Mouse (Mus musculus): ENCODE data around the gene Mark3. TPM values are rescaled to one million over a fixed set of nuclear protein-coding genes. Genes with fewer than 3 reads are reported as not detected.

The Mark3 gene
- total and polyA plus RNA-seq, 3 experiments, result 34.3 to 51.2 (median 40.2) TPM

- H3K9ac ChIP-seq (ENCODE audit: insufficient read depth, low read depth), result no peak overlapping the region
- no peaks in the 10 kb centered on the region for H3K4me1 ChIP-seq (ENCODE audit: control insufficient read depth in 1 of 2, insufficient read depth in 2 of 2)
- H3K4me3 ChIP-seq (replicated peaks in 1 of 3; ENCODE audit: low read depth in 2 of 3, low read length in 2 of 3, poor library complexity in 1 of 3), result no peak overlapping the region
- no peak for TF ChIP-seq CHD2 (IDR thresholded peaks at IDR 0.05; ENCODE audit: low read length)
- no peak for TF ChIP-seq CTCF (conservative IDR thresholded peaks at IDR 0.05 in 1 of 2, IDR thresholded peaks at IDR 0.05 in 1 of 2; ENCODE audit: low read depth in 2 of 2, low read length in 2 of 2)
- no peak for TF ChIP-seq NRF1 (IDR thresholded peaks at IDR 0.05; ENCODE audit: low read depth, low read length)
- no peak for TF ChIP-seq NELFE (IDR thresholded peaks at IDR 0.05; ENCODE audit: low read depth, low read length)
- no peak for TF ChIP-seq ELF1 (IDR thresholded peaks at IDR 0.05; ENCODE audit: low read depth, low read length)
- no peak for TF ChIP-seq IRF4 (IDR thresholded peaks at IDR 0.05; ENCODE audit: low read depth, low read length)
- TF ChIP-seq UBTF (IDR thresholded peaks at IDR 0.05; ENCODE audit: low read depth, low read length), result no peak
- TF ChIP-seq USF1 (IDR thresholded peaks at IDR 0.05; ENCODE audit: low read depth, low read length), result no peak
- no peak for TF ChIP-seq TBP (conservative IDR thresholded peaks at IDR 0.05; ENCODE audit: low read depth, low read length)
- no peak for TF ChIP-seq ZC3H11A (IDR thresholded peaks at IDR 0.05; ENCODE audit: low read depth, low read length)
- no peak for TF ChIP-seq E2F4 (IDR thresholded peaks at IDR 0.05; ENCODE audit: insufficient replicate concordance, low read depth, low read length)
- TF ChIP-seq PAX5 (IDR thresholded peaks at IDR 0.05; ENCODE audit: low read length), result no peak
- TF ChIP-seq USF2 (conservative IDR thresholded peaks at IDR 0.05; ENCODE audit: low read depth, low read length), result no peak
- no peak for TF ChIP-seq HCFC1 (IDR thresholded peaks at IDR 0.05; ENCODE audit: low read depth, low read length)
- no peak for TF ChIP-seq EP300 (IDR thresholded peaks at IDR 0.05; ENCODE audit: low read length)
- TF ChIP-seq JUN (IDR thresholded peaks at IDR 0.05; ENCODE audit: insufficient read depth, low read depth, low read length), result no peak
- TF ChIP-seq JUND (conservative IDR thresholded peaks at IDR 0.05; ENCODE audit: low read depth, low read length), result no peak
- no peak overlapping the region for H3K27ac ChIP-seq (ENCODE audit: insufficient read depth, low read depth)
- peaks cover 24 to 70% of the 10 kb centered on the region in 2 experiments for H3K36me3 ChIP-seq (replicated peaks in 1 of 2; ENCODE audit: control insufficient read depth in 1 of 2, insufficient read depth in 1 of 2, low read length in 1 of 2)
- in situ Hi-C loops (cut with MboI; ENCODE audit: low pct_ligation_motif_present, low pct_unique_long_range_greater_than_20kb, low sequenced_read_pairs) (no loop called here), dilution Hi-C loops (cut with MboI; ENCODE audit: extremely low pct_ligation_motif_present, extremely low pct_unique_long_range_greater_than_20kb, low sequenced_read_pairs) (no loop called here)
- no peak for DNase-seq (ENCODE audit: extremely low read depth)
- no peaks in the 10 kb centered on the region for H3K9me3 ChIP-seq (replicated peaks; ENCODE audit: low read length)
- no peaks in the 10 kb centered on the region for H3K27me3 ChIP-seq (replicated peaks)
- H3K79me2 ChIP-seq (replicated peaks; ENCODE audit: control insufficient read depth, extremely low read depth, insufficient read depth, poor library complexity, severe bottlenecking), result no peaks in the 10 kb centered on the region
- no peak overlapping the region for H3K4me2 ChIP-seq (ENCODE audit: insufficient read depth, low read depth, poor library complexity, severe bottlenecking)
Measured at GRCm38 (mm10) chr12:111618266-111618665, 43.9 kb downstream of the Mark3 start.

GRCm38 (mm10) chr12:111648061-111648645 lies 73.8 kb downstream of the Mark3 start:
- Histone ChIP-seq H3K4me1 (ENCODE audit: control insufficient read depth in 1 of 2, insufficient read depth in 2 of 2) (no peaks in the 10 kb centered on the region), H3K4me3 (replicated peaks in 1 of 3; ENCODE audit: low read depth in 2 of 3, low read length in 2 of 3, poor library complexity in 1 of 3) (no peak overlapping the region), H3K9ac (ENCODE audit: insufficient read depth, low read depth) (no peak overlapping the region), H3K27ac (ENCODE audit: insufficient read depth, low read depth) (no peak overlapping the region), H3K36me3 (replicated peaks in 1 of 2; ENCODE audit: control insufficient read depth in 1 of 2, insufficient read depth in 1 of 2, low read length in 1 of 2) (peaks cover 68 to 93% of the 10 kb centered on the region in 2 experiments), H3K79me2 (replicated peaks; ENCODE audit: control insufficient read depth, extremely low read depth, insufficient read depth, poor library complexity, severe bottlenecking) (no peaks in the 10 kb centered on the region), H3K9me3 (replicated peaks; ENCODE audit: low read length) (no peaks in the 10 kb centered on the region), H3K4me2 (ENCODE audit: insufficient read depth, low read depth, poor library complexity, severe bottlenecking) (no peak overlapping the region), H3K27me3 (replicated peaks) (no peaks in the 10 kb centered on the region)
- peak; percentile 51 for DNase-seq (ENCODE audit: extremely low read depth)
- dilution Hi-C loops (cut with MboI; ENCODE audit: extremely low pct_ligation_motif_present, extremely low pct_unique_long_range_greater_than_20kb, low sequenced_read_pairs), result no loop called here
- in situ Hi-C loops (cut with MboI; ENCODE audit: low pct_ligation_motif_present, low pct_unique_long_range_greater_than_20kb, low sequenced_read_pairs), result no loop called here
- TF ChIP-seq RCOR1 (conservative IDR thresholded peaks at IDR 0.05; ENCODE audit: low read depth, low read length) (no peak), ZC3H11A (IDR thresholded peaks at IDR 0.05; ENCODE audit: low read depth, low read length) (no peak), ELF1 (IDR thresholded peaks at IDR 0.05; ENCODE audit: low read depth, low read length) (no peak), CTCF (conservative IDR thresholded peaks at IDR 0.05 in 1 of 2, IDR thresholded peaks at IDR 0.05 in 1 of 2; ENCODE audit: low read depth in 2 of 2, low read length in 2 of 2) (peak; percentile 34 to 66; a peak in 3 of 4 replicates), POLR2AphosphoS2 (IDR thresholded peaks at IDR 0.05; ENCODE audit: low read depth, low read length) (no peak), ZMIZ1 (IDR thresholded peaks at IDR 0.05; ENCODE audit: low read depth, low read length) (no peak), TBP (conservative IDR thresholded peaks at IDR 0.05; ENCODE audit: low read depth, low read length) (no peak), GABPA (IDR thresholded peaks at IDR 0.05; ENCODE audit: insufficient replicate concordance, low read depth, low read length) (no peak), ETS1 (conservative IDR thresholded peaks at IDR 0.05; ENCODE audit: low read depth, low read length) (no peak), RAD21 (IDR thresholded peaks at IDR 0.05; ENCODE audit: low read depth, low read length) (peak; percentile 49), HCFC1 (IDR thresholded peaks at IDR 0.05; ENCODE audit: low read depth, low read length) (no peak), CHD2 (IDR thresholded peaks at IDR 0.05; ENCODE audit: low read length) (no peak), POLR2A (IDR thresholded peaks at IDR 0.05; ENCODE audit: low read depth, low read length) (no peak), USF2 (conservative IDR thresholded peaks at IDR 0.05; ENCODE audit: low read depth, low read length) (no peak), TCF12 (IDR thresholded peaks at IDR 0.05; ENCODE audit: low read depth, low read length) (no peak), MEF2A (IDR thresholded peaks at IDR 0.05; ENCODE audit: borderline replicate concordance, low read depth, low read length) (no peak), SMC3 (IDR thresholded peaks at IDR 0.05; ENCODE audit: low read depth, low read length) (peak; percentile 53), ZKSCAN1 (IDR thresholded peaks at IDR 0.05; ENCODE audit: borderline replicate concordance, low read depth, low read length) (no peak), UBTF (IDR thresholded peaks at IDR 0.05; ENCODE audit: low read depth, low read length) (no peak), NELFE (IDR thresholded peaks at IDR 0.05; ENCODE audit: low read depth, low read length) (no peak), PAX5 (IDR thresholded peaks at IDR 0.05; ENCODE audit: low read length) (no peak), JUND (conservative IDR thresholded peaks at IDR 0.05; ENCODE audit: low read depth, low read length) (no peak), NRF1 (IDR thresholded peaks at IDR 0.05; ENCODE audit: low read depth, low read length) (no peak)
